Mouse (Mus musculus) myocyte (in vitro differentiated cells): ENCODE data around the gene Higd1c. TPM values are rescaled to one million over a fixed set of nuclear protein-coding genes. Genes with fewer than 3 reads are reported as not detected.
A peak's percentile ranks its signal among the peaks of the same experiment; 100 is the strongest.
"Not testable (repeated sequence)": the region's sequence is repeated elsewhere in the genome, so short reads cannot be mapped to it uniquely, and the experiment has no call there.

ENCODE experiments used
- H3K27me3 ChIP-seq: one replicate; pipeline ENCODE4 v1.6.1; 2011; ENCODE audit not compliant: control insufficient read depth, insufficient read depth, insufficient read length
- H3K36me3 ChIP-seq: one replicate; pipeline ENCODE4 v1.6.1; 2011; ENCODE audit not compliant: control insufficient read depth, insufficient read depth
- H3K4me2 ChIP-seq: one replicate; pipeline ENCODE4 v1.6.1; 2011; ENCODE audit warnings: low read depth, control low read depth
- H3K4me3 ChIP-seq: one replicate; pipeline ENCODE4 v1.5.1; 2011; ENCODE audit warnings: mild to moderate bottlenecking, control low read depth, moderate library complexity
- H3K79me2 ChIP-seq: one replicate; pipeline ENCODE4 v1.6.1; 2011; ENCODE audit not compliant: control insufficient read depth, insufficient read depth
- H3ac ChIP-seq: one replicate; pipeline ENCODE4 v1.6.1; 2011; ENCODE audit not compliant: control insufficient read depth, insufficient read length
- CEBPB ChIP-seq: IDR thresholded peaks from 2 replicates; pipeline ENCODE4 v1.6.1; 2011; ENCODE audit warnings: mild to moderate bottlenecking, moderate library complexity; ENCODE audit not compliant: poor library complexity, insufficient read depth, severe bottlenecking
- E2F4 ChIP-seq: IDR thresholded peaks from one replicate; pipeline ENCODE4 v1.6.1; 2011; ENCODE audit warnings: mild to moderate bottlenecking, control low read depth, moderate library complexity; ENCODE audit not compliant: insufficient read depth
- MAX ChIP-seq: IDR thresholded peaks from one replicate; pipeline ENCODE4 v1.6.1; 2011; ENCODE audit warnings: low read depth, mild to moderate bottlenecking, control low read depth
- MYOD1 ChIP-seq, 3 experiments: IDR thresholded peaks; one replicate each; pipeline ENCODE4 v1.6.1; 2011; ENCODE audit warnings: control low read depth in 2 of 3, low read depth in 2 of 3, mild to moderate bottlenecking in 2 of 3, moderate library complexity in 1 of 3; ENCODE audit not compliant: insufficient read length in 2 of 3, control insufficient read depth in 1 of 3
- MYOG ChIP-seq, 3 experiments: IDR thresholded peaks; one replicate each; pipeline ENCODE4 v1.6.1; 2011; ENCODE audit warnings: control low read depth in 2 of 3, low read depth in 2 of 3, mild to moderate bottlenecking in 2 of 3; ENCODE audit not compliant: insufficient read length in 2 of 3, control insufficient read depth in 1 of 3, insufficient read depth in 1 of 3
- POLR2A ChIP-seq: IDR thresholded peaks from one replicate; pipeline ENCODE4 v1.6.1; 2011; ENCODE audit warnings: low read depth, mild to moderate bottlenecking, control low read depth, moderate library complexity; ENCODE audit not compliant: insufficient read length
- POLR2AphosphoS2 ChIP-seq: IDR thresholded peaks from one replicate; pipeline ENCODE4 v1.6.1; 2011; ENCODE audit warnings: low read depth, control low read depth; ENCODE audit not compliant: insufficient read length
- REST ChIP-seq: IDR thresholded peaks from one replicate; pipeline ENCODE4 v1.6.1; 2011; ENCODE audit warnings: mild to moderate bottlenecking, control low read depth, moderate library complexity; ENCODE audit not compliant: insufficient read depth, insufficient read length
- SRF ChIP-seq: IDR thresholded peaks from one replicate; pipeline ENCODE4 v1.6.1; 2011; ENCODE audit warnings: low read depth; ENCODE audit not compliant: control insufficient read depth, insufficient read length
- TCF12 ChIP-seq: IDR thresholded peaks from one replicate; pipeline ENCODE4 v1.6.1; 2011; ENCODE audit warnings: mild to moderate bottlenecking, control low read depth; ENCODE audit not compliant: poor library complexity, insufficient read depth, severe bottlenecking
- TCF3 ChIP-seq: IDR thresholded peaks from one replicate; pipeline ENCODE4 v1.6.1; 2011; ENCODE audit warnings: low read depth, control low read depth; ENCODE audit not compliant: insufficient read length
- USF1 ChIP-seq: IDR thresholded peaks from one replicate; pipeline ENCODE4 v1.6.1; 2011; ENCODE audit warnings: low read depth, mild to moderate bottlenecking, control low read depth, moderate library complexity
- polyA plus RNA-seq: library from polyadenylated mRNA; unstranded; fragments of >200 nt; fragmentation: generic; extraction: Trizol; gene quantifications from one replicate; pipeline ENCODE4 v1.2.1, GENCODE M21; 2012; ENCODE audit warnings: missing spikeins

The Higd1c gene
- polyA plus RNA-seq, 1 experiment: not detected

GRCm38 (mm10) chr15:100367119-100367518 is 2.8 kb downstream of the Higd1c start:
- Histone ChIP-seq H3K4me2 (no peak overlapping the region), H3K27me3 (peaks cover 62% of the 10 kb centered on the region), H3K79me2 (no peaks in the 10 kb centered on the region), H3K4me3 (no peak overlapping the region), H3K36me3 (no peaks in the 10 kb centered on the region), H3ac (no peak overlapping the region)
- TF ChIP-seq POLR2AphosphoS2 (no peak), MYOG (IDR thresholded peaks at IDR 0.05; ENCODE audit: control insufficient read depth in 1 of 3, insufficient read depth in 1 of 3, insufficient read length in 2 of 3, low read depth in 2 of 3) (no peak), POLR2A (no peak), MYOD1 (IDR thresholded peaks at IDR 0.05; ENCODE audit: control insufficient read depth in 1 of 3, insufficient read length in 2 of 3, low read depth in 2 of 3) (no peak), MAX (no peak), SRF (no peak), TCF3 (no peak), E2F4 (no peak), USF1 (no peak), CEBPB (no peak), REST (no peak), TCF12 (no peak)

- no peaks in the 10 kb centered on the region for H3K36me3 ChIP-seq
- H3ac ChIP-seq: no peak overlapping the region
- no peak overlapping the region for H3K4me2 ChIP-seq
- no peak overlapping the region for H3K4me3 ChIP-seq
- TF ChIP-seq MYOD1 (IDR thresholded peaks at IDR 0.05; ENCODE audit: control insufficient read depth in 1 of 3, insufficient read length in 2 of 3, low read depth in 2 of 3) (no peak), POLR2A (no peak), SRF (no peak), MYOG (IDR thresholded peaks at IDR 0.05; ENCODE audit: control insufficient read depth in 1 of 3, insufficient read depth in 1 of 3, insufficient read length in 2 of 3, low read depth in 2 of 3) (no peak), E2F4 (no peak), CEBPB (no peak), TCF3 (no peak), USF1 (no peak), REST (no peak), POLR2AphosphoS2 (no peak), TCF12 (no peak), MAX (no peak)
- no peaks in the 10 kb centered on the region for H3K79me2 ChIP-seq
- peaks cover 5% of the 10 kb centered on the region for H3K27me3 ChIP-seq
These were observed 10.7 kb downstream of the Higd1c start for GRCm38 (mm10) chr15:100375066-100375465.

GRCm38 (mm10) chr15:100377847-100378505 is 13.6 kb downstream of the Higd1c start:
- H3ac ChIP-seq, H3K4me2 ChIP-seq, H3K4me3 ChIP-seq, H3K36me3 ChIP-seq, H3K79me2 ChIP-seq, H3K27me3 ChIP-seq: not testable (repeated sequence)

GRCm38 (mm10) chr15:100379658-100380057 is 15.3 kb downstream of the Higd1c start:
- no peaks in the 10 kb centered on the region for H3K79me2 ChIP-seq
- no peak overlapping the region for H3ac ChIP-seq
- TF ChIP-seq CEBPB (no peak), E2F4 (no peak), REST (no peak), MAX (no peak)
- peaks cover 6% of the 10 kb centered on the region for H3K27me3 ChIP-seq
- H3K36me3 ChIP-seq: no peaks in the 10 kb centered on the region
- no peak overlapping the region for H3K4me2 ChIP-seq
- no peak overlapping the region for H3K4me3 ChIP-seq

GRCm38 (mm10) chr15:100380104-100380503 is 15.8 kb downstream of the Higd1c start:
- no peak overlapping the region for H3K4me3 ChIP-seq
- no peaks in the 10 kb centered on the region for H3K36me3 ChIP-seq
- no peak overlapping the region for H3K4me2 ChIP-seq
- H3K79me2 ChIP-seq: no peaks in the 10 kb centered on the region
- no peak overlapping the region for H3ac ChIP-seq
- peak in 1 of 3 experiments; percentile 58 for TF ChIP-seq MYOD1 (IDR thresholded peaks at IDR 0.05; ENCODE audit: control insufficient read depth in 1 of 3, insufficient read length in 2 of 3, low read depth in 2 of 3)
- no peak for TF ChIP-seq E2F4
- TF ChIP-seq SRF: no peak
- peak in 2 of 3 experiments; percentile 3 to 74 for TF ChIP-seq MYOG (IDR thresholded peaks at IDR 0.05; ENCODE audit: control insufficient read depth in 1 of 3, insufficient read depth in 1 of 3, insufficient read length in 2 of 3, low read depth in 2 of 3)
- TF ChIP-seq TCF12: peak; percentile 30
- TF ChIP-seq POLR2A: no peak
- H3K27me3 ChIP-seq: peaks cover 6% of the 10 kb centered on the region

GRCm38 (mm10) chr15:100385705-100386104 is 21.4 kb downstream of the Higd1c start:
- no peak overlapping the region for H3K4me3 ChIP-seq
- no peaks in the 10 kb centered on the region for H3K79me2 ChIP-seq
- H3K4me2 ChIP-seq: no peak overlapping the region
- H3K27me3 ChIP-seq: peaks cover 6% of the 10 kb centered on the region
- TF ChIP-seq SRF (no peak), E2F4 (no peak), REST (no peak)
- no peak overlapping the region for H3ac ChIP-seq
- no peaks in the 10 kb centered on the region for H3K36me3 ChIP-seq
